Mouse (Mus musculus): ENCODE measurements at regions not wholly inside any gene's neighbourhood (a gene's known extent, or its start where the extent isn't known, plus 50 kb on each side); places are given as distances from the start of the nearest gene placed in this dataset.

DNA sequence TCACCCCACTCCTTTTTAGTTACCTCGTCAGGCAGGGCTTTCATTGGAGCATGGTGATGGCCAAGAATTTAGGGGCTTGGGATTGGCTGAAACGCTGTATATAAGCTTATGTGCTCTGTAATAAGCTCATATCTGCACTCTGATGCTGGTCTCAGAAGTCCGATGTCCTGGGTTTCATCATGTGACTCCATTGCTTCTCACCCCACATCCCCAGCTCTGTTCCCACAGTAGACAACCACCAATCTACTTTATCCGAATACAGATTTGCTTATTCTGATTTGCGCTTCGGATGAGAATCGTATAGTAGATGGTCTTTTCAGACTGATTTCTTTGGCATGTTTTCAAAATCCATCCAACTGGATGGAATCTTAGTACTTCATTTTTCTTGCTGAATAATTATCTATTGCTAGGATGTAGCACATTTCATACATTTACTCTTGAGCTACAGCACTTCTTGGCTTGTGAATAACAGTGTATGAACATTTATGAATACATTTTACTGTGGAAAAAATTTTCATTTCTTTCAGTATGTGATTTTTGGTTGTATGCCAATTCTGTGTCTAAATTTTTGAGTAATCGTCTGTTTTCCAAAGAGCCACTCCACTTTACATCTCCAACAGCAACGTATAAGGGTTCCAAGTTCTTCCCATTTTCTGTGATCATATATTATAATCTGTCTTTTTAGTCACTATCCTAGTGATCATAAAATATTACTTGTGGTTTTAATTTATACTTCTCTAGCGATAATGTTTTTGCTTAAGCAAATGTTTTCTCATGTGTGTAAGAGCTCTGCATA, 185.7 kb downstream of the Hace1 start:
- 49% methylated on average over 10 of the region's 10 CpGs for WGBS
- Histone ChIP-seq H3K27ac (ENCODE audit: low read length) (no peak overlapping the region), H3K4me2 (ENCODE audit: low read depth, low read length) (no peak overlapping the region), H3K9me3 (ENCODE audit: control insufficient read depth, low read length) (no peaks in the 10 kb centered on the region), H3K9ac (ENCODE audit: low read length) (no peak overlapping the region), H3K4me1 (replicated peaks; ENCODE audit: control insufficient read depth, insufficient read depth, low read length) (no peaks in the 10 kb centered on the region), H3K36me3 (ENCODE audit: control insufficient read depth, insufficient read depth, low read length) (no peaks in the 10 kb centered on the region), H3K27me3 (ENCODE audit: control insufficient read depth, insufficient read depth, low read depth, low read length) (no peaks in the 10 kb centered on the region), H3K4me3 (ENCODE audit: low read length) (no peak overlapping the region)
- peak; percentile 59; the same call in 1 of the 2 replicates for ATAC-seq (ENCODE audit: low read depth)

DNA sequence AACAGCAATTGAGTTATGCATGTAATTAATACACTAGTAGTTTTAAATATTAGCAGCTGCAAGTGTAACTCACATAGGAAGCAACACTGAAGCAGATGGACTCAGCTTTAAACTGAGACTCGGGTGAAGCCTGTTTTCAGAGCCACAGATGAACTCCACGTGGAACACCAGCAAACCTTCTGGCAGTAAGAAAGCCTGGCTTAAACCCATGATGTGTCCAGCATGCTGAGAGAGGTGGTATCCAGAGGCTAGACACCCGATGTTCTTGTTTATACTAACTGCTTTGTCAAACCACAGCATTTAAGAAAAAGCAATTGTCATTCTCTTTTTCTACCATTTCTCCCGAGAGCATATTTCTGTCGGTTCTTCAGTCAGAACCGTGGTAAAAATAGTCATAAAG, 202.1 kb downstream of the Hace1 start:
- Histone ChIP-seq H3K27me3 (ENCODE audit: control insufficient read depth, insufficient read depth, low read depth, low read length) (no peaks in the 10 kb centered on the region), H3K4me3 (ENCODE audit: low read length) (no peak overlapping the region), H3K4me2 (ENCODE audit: low read depth, low read length) (no peak overlapping the region), H3K36me3 (ENCODE audit: control insufficient read depth, insufficient read depth, low read length) (no peaks in the 10 kb centered on the region), H3K9me3 (ENCODE audit: control insufficient read depth, low read length) (no peaks in the 10 kb centered on the region), H3K4me1 (replicated peaks; ENCODE audit: control insufficient read depth, insufficient read depth, low read length) (peaks cover 2% of the 10 kb centered on the region; the same call in 1 of the 2 replicates), H3K9ac (ENCODE audit: low read length) (no peak overlapping the region), H3K27ac (ENCODE audit: low read length) (0 out of 2 replicates have a peak overlapping the region, but pooled peaks have one; percentile 25)
- peak; percentile 54; the same call in 1 of the 2 replicates for ATAC-seq (ENCODE audit: low read depth)
- WGBS: 20% methylated on average over 6 of the region's 6 CpGs

DNA sequence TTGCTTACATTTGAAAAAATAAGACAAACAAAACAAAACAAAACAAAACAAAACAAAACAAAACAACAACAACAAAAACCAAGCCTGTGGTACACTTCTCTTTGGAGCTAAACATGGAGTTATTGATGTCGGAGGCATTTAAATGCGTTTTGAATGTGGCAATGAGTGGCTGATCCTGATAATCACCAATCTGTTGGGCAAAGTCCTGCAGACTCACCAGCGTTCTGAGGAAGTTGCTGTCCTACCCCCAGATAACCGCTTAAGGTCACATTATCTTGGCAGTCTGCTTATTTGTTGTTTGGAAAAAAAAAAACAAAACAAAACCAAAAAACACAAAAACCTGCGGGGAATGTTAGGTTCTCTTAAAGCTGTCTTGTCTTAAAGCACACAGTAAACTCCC, 205.4 kb downstream of the Hace1 start:
- WGBS: 58% methylated on average over 5 of the region's 5 CpGs
- Histone ChIP-seq H3K9me3 (ENCODE audit: control insufficient read depth, low read length) (no peaks in the 10 kb centered on the region), H3K27ac (ENCODE audit: low read length) (no peak overlapping the region), H3K4me2 (ENCODE audit: low read depth, low read length) (no peak overlapping the region), H3K4me3 (ENCODE audit: low read length) (no peak overlapping the region), H3K4me1 (replicated peaks; ENCODE audit: control insufficient read depth, insufficient read depth, low read length) (peaks cover 2% of the 10 kb centered on the region; the same call in 1 of the 2 replicates), H3K9ac (ENCODE audit: low read length) (no peak overlapping the region), H3K36me3 (ENCODE audit: control insufficient read depth, insufficient read depth, low read length) (no peaks in the 10 kb centered on the region), H3K27me3 (ENCODE audit: control insufficient read depth, insufficient read depth, low read depth, low read length) (no peaks in the 10 kb centered on the region)
- ATAC-seq (ENCODE audit: low read depth): no peak

DNA sequence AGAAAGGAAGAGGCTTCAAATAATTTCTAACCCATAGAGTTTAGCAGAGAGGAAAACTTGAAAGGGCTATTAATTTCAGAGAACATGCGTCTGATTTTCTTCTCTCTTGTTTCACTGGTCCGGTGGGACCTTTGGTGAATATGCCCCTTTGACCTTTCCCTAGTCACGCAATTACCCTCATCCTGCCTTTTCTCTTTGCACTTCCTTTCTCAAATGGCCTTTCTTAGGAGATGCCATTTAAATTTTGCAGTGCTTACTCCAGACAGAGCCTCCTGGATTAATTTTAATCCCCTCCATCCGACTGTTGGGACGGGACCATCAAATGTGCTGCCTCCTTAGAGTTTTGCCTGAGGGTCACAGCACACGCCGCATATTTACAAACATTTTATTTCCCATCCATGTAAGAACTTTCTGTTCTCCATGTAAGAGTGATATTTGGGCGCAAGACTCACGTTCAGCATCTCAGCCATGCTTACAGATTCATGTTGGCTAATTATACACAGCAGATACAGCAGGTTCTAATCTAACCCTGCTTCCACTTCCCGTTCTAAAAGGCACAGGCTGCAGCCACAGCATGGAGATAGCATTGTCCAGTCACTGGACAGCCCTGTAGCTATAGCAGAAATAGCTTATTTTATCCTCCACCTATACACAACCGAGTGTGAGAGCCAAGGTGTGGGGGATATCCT, 206.0 kb downstream of the Hace1 start:
- ATAC-seq (ENCODE audit: low read depth): no peak
- H3K36me3 ChIP-seq (ENCODE audit: control insufficient read depth, insufficient read depth, low read length): no peaks in the 10 kb centered on the region
- H3K27me3 ChIP-seq (ENCODE audit: control insufficient read depth, insufficient read depth, low read depth, low read length): no peaks in the 10 kb centered on the region
- no peak overlapping the region for H3K4me3 ChIP-seq (ENCODE audit: low read length)
- no peak overlapping the region for H3K9ac ChIP-seq (ENCODE audit: low read length)
- no peaks in the 10 kb centered on the region for H3K9me3 ChIP-seq (ENCODE audit: control insufficient read depth, low read length)
- no peak overlapping the region for H3K4me2 ChIP-seq (ENCODE audit: low read depth, low read length)
- 45% methylated on average over 11 of the region's 11 CpGs for WGBS
- H3K27ac ChIP-seq (ENCODE audit: low read length): no peak overlapping the region
- H3K4me1 ChIP-seq (replicated peaks; ENCODE audit: control insufficient read depth, insufficient read depth, low read length): peaks cover 2% of the 10 kb centered on the region; the same call in 1 of the 2 replicates

DNA sequence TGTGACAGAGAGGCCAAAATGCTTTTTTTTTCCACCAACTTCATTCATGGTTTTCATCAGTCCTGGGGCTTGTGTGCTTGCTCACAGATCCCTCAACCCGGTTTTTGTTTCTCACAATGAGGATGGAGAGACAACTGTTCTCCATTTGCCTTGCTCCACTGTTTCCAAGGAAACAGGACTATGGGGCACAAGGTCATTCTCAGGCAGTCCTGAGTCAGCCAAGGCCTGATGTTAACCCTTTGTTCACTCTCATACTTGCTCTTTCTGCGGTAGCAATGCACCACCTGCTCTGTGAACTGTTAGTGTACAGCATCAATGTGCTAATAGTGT, 206.5 kb downstream of the Hace1 start:
- no peak for ATAC-seq (ENCODE audit: low read depth)

DNA sequence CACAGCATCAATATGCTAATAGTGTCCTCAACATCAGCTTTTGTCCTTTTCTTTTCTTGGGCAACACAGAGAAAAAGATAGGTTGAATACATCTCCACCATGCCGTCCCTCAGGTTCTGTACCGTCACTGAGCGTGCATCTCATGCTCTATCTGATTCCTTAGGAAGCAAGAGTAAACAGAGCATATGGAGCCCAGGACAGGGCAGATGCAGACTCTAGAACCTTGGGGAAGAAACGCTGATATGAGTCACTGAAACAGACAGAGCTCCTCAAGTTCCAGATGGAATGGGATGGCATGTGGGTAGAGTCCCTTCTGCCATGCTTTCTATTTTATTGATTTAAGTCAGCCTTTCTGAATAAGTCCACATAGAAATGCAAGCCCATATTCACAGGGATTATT, 206.9 kb downstream of the Hace1 start:
- 69% methylated on average over 4 of the region's 4 CpGs for WGBS
- no peak for ATAC-seq (ENCODE audit: low read depth)
- Histone ChIP-seq H3K9me3 (ENCODE audit: control insufficient read depth, low read length) (no peaks in the 10 kb centered on the region), H3K9ac (ENCODE audit: low read length) (no peak overlapping the region), H3K27me3 (ENCODE audit: control insufficient read depth, insufficient read depth, low read depth, low read length) (no peaks in the 10 kb centered on the region), H3K27ac (ENCODE audit: low read length) (no peak overlapping the region), H3K4me3 (ENCODE audit: low read length) (no peak overlapping the region), H3K4me1 (replicated peaks; ENCODE audit: control insufficient read depth, insufficient read depth, low read length) (peaks cover 2% of the 10 kb centered on the region; the same call in 1 of the 2 replicates), H3K36me3 (ENCODE audit: control insufficient read depth, insufficient read depth, low read length) (no peaks in the 10 kb centered on the region), H3K4me2 (ENCODE audit: low read depth, low read length) (no peak overlapping the region)

More for the DNA sequence above, 206.5 kb downstream of the Hace1 start:
- no peaks in the 10 kb centered on the region for H3K27me3 ChIP-seq (ENCODE audit: control insufficient read depth, insufficient read depth, low read depth, low read length)
- no peak overlapping the region for H3K27ac ChIP-seq (ENCODE audit: low read length)
- H3K4me2 ChIP-seq (ENCODE audit: low read depth, low read length): no peak overlapping the region
- WGBS: 34% methylated on average over 2 of the region's 2 CpGs
- no peaks in the 10 kb centered on the region for H3K9me3 ChIP-seq (ENCODE audit: control insufficient read depth, low read length)
- no peak overlapping the region for H3K4me3 ChIP-seq (ENCODE audit: low read length)
- H3K4me1 ChIP-seq (replicated peaks; ENCODE audit: control insufficient read depth, insufficient read depth, low read length): peaks cover 2% of the 10 kb centered on the region; the same call in 1 of the 2 replicates
- no peaks in the 10 kb centered on the region for H3K36me3 ChIP-seq (ENCODE audit: control insufficient read depth, insufficient read depth, low read length)
- no peak overlapping the region for H3K9ac ChIP-seq (ENCODE audit: low read length)

DNA sequence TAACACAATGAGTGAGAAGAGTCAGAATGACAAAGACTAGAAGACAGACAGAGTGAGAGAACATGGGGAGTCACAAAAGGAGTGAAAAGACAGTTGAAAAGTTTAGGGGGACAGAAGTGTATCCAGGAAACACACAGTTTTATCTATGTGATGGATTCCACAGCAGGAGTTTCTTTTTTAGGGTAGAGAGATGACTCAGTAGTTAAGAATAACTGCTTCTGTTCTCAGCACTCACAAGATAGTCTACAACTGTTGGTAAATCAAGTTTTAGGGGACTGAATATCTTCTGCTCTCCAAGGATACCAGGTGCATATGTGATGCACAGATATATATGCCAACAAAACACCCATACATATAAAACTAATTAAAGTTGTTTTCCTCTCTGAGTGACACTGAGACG, 210.7 kb downstream of the Hace1 start:
- Histone ChIP-seq H3K27me3 (ENCODE audit: control insufficient read depth, insufficient read depth, low read depth, low read length) (no peaks in the 10 kb centered on the region), H3K36me3 (ENCODE audit: control insufficient read depth, insufficient read depth, low read length) (no peaks in the 10 kb centered on the region), H3K27ac (ENCODE audit: low read length) (no peak overlapping the region), H3K4me1 (replicated peaks; ENCODE audit: control insufficient read depth, insufficient read depth, low read length) (no peaks in the 10 kb centered on the region), H3K9ac (ENCODE audit: low read length) (no peak overlapping the region), H3K4me2 (ENCODE audit: low read depth, low read length) (no peak overlapping the region), H3K4me3 (ENCODE audit: low read length) (no peak overlapping the region), H3K9me3 (ENCODE audit: control insufficient read depth, low read length) (no peaks in the 10 kb centered on the region)
- ATAC-seq (ENCODE audit: low read depth): no peak
- 74% methylated on average over 1 of the region's 1 CpGs for WGBS

DNA sequence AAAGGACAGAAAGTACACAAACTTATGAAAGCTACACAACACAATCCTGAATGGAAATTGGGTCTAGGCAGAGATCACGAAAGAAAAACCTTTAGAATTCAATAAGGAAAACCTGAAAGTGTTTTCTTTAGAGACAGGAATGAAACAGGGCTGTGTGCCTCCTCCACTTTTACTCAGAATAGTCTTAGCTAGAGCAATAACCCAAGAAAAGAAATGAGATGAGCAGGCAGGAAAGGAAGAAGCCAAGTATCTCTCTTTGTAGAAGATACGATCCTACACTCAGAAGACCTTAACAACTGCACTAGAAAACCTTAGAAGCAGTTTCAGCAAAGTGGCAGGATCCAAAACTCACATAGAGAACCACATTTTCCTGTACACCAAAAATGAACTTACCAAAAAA, 218.0 kb downstream of the Hace1 start:
- H3K27me3 ChIP-seq (ENCODE audit: control insufficient read depth, insufficient read depth, low read depth, low read length): no peaks in the 10 kb centered on the region
- H3K4me3 ChIP-seq (ENCODE audit: low read length): no peak overlapping the region
- no peak overlapping the region for H3K27ac ChIP-seq (ENCODE audit: low read length)
- H3K36me3 ChIP-seq (ENCODE audit: control insufficient read depth, insufficient read depth, low read length): no peaks in the 10 kb centered on the region
- WGBS: 88% methylated on average over 2 of the region's 2 CpGs
- no peaks in the 10 kb centered on the region for H3K9me3 ChIP-seq (ENCODE audit: control insufficient read depth, low read length)
- H3K4me2 ChIP-seq (ENCODE audit: low read depth, low read length): no peak overlapping the region
- no peak for ATAC-seq (ENCODE audit: low read depth)
- no peak overlapping the region for H3K9ac ChIP-seq (ENCODE audit: low read length)
- no peaks in the 10 kb centered on the region for H3K4me1 ChIP-seq (replicated peaks; ENCODE audit: control insufficient read depth, insufficient read depth, low read length)

GRCm38 (mm10) chr10:45800070-45800851, 222.6 kb downstream of the Hace1 start:
- Histone ChIP-seq H3K9ac (ENCODE audit: low read length) (no peak overlapping the region), H3K27ac (ENCODE audit: low read length) (no peak overlapping the region), H3K9me3 (ENCODE audit: control insufficient read depth, low read length) (no peaks in the 10 kb centered on the region), H3K4me3 (ENCODE audit: low read length) (no peak overlapping the region), H3K4me2 (ENCODE audit: low read depth, low read length) (no peak overlapping the region), H3K27me3 (ENCODE audit: control insufficient read depth, insufficient read depth, low read depth, low read length) (no peaks in the 10 kb centered on the region), H3K4me1 (replicated peaks; ENCODE audit: control insufficient read depth, insufficient read depth, low read length) (no peaks in the 10 kb centered on the region), H3K36me3 (ENCODE audit: control insufficient read depth, insufficient read depth, low read length) (no peaks in the 10 kb centered on the region)
- 55% methylated on average over 12 of the region's 12 CpGs for WGBS
- ATAC-seq (ENCODE audit: low read depth): no peak
